Mouse (Mus musculus): ENCODE data around the gene Olfr1224-ps1. TPM values are rescaled to one million over a fixed set of nuclear protein-coding genes. Genes with fewer than 3 reads are reported as not detected.

The Olfr1224-ps1 gene
- not detected for polyA plus RNA-seq (2014; fragmentation: Illumina TruSeq; extraction: RNeasy Lipid Tissue Mini Kit (QIAGEN cat#74804); ENCODE audit: low read depth, low replicate concordance)

GRCm38 (mm10) chr2:89163991-89164390 lies at the start of gene Olfr1224-ps1:
TSS of gene Olfr1224-ps1 (minus strand) at chr2:89164091.

DNA sequence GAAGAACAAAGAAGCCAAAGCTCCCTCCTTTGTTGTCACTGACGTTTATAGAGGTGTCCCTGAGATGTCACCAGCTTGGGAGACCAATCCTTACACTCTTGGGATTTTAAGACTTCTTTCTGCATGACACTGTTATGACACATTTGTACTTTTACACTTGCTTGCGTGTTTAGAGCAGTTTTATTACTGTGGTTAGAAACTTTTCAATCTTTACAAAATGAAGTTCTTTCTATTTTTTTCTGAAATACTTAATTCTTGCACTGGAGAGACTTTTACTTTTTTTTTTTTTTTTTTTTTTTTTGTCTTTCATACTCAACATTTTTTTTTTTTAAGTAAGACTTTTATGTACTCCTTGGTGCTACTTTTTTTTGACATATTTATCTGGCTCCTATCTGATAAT lies 36.1 kb upstream of the Olfr1224-ps1 start, which contains the start of gene Olfr1226:
Gene Olfr1226 (minus strand): TSS at position 101 of the 400 bp plus-strand sequence.

DNA sequence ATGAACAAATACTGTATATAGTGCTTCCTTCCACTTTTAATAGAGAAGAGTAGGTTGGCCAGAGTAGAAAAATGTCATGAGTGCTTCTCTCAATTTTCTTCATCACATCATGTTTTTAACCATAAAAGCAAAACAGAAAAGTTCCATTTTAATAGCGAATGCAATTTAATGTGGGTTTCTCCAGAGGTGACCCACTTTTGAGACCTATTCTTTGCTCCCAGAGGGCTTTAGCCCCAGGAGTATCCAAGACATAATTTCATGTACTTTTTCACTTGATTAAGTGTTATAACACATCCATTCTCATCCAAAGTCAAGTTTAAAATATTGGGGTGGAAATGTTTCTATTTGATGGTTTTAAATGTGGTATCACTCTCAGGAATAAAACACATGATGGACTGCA lies 10.7 kb upstream of the Olfr1224-ps1 start, which contains the start of gene Olfr1225:
Gene Olfr1225 (minus strand): TSS at position 101 of the 400 bp plus-strand sequence.

DNA sequence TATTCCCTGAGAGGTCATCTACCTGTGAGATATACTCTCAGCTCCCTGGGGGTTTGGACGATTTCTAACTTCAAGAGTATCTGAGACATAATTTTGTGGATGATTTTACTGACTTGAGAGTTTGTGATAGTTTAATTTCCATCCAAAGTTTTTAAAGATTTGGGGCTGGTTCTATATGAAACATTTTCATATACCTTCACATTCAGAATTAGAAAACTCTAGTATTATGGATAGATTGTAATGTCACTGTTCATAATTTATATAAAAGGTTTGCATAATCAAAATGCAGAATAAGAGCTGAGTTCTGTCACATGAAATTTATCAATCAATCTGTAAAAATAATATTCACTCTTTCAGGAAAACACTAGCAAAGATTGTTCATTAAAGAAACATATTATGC lies 12.4 kb downstream of the Olfr1224-ps1 start, which contains the start of gene Olfr1223:
Gene Olfr1223 (minus strand): TSS at position 101 of the 400 bp plus-strand sequence.

GRCm38 (mm10) chr2:89132954-89133353 lies 30.9 kb downstream of the Olfr1224-ps1 start, which contains the start of gene Olfr1222:
TSS of gene Olfr1222 (minus strand) at chr2:89133054.

GRCm38 (mm10) chr2:89117183-89117582 lies 46.7 kb downstream of the Olfr1224-ps1 start, which contains the start of gene Olfr1221:
TSS of gene Olfr1221 (minus strand) at chr2:89117283.

DNA sequence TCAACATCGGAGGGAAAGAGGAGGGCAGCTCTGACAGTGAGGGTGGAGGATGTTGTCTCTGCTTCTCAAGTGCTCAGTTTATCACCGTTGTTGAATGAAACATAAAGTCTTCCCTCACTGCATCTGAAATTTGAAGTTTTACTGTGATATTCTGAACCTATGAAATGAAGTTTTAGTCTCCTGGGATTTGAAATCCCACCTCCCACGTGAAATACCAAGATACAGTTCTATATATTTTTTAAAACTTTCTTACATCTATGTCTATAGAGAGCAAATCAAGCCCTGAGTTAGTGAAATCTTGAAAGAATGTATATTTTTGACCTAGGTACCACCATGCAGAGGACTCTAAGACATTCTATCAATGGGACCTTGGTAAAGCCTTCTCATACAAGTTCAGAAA lies 57.2 kb downstream of the Olfr1224-ps1 start, which contains the start of gene Olfr1220:
Gene Olfr1220 (minus strand): TSS at position 101 of the 400 bp plus-strand sequence.

Other genes with a start within 250 kb of the Olfr1224-ps1 start
- not detected for gene Olfr1209, start 248.9 kb downstream of the Olfr1224-ps1 start, polyA plus RNA-seq (2014; fragmentation: Illumina TruSeq; extraction: RNeasy Lipid Tissue Mini Kit (QIAGEN cat#74804); ENCODE audit: low read depth, low replicate concordance)
- not detected for gene Olfr1211, start 226.0 kb downstream of the Olfr1224-ps1 start, polyA plus RNA-seq (2014; fragmentation: Illumina TruSeq; extraction: RNeasy Lipid Tissue Mini Kit (QIAGEN cat#74804); ENCODE audit: low read depth, low replicate concordance)
- gene Olfr1212, start 210.1 kb downstream of the Olfr1224-ps1 start, polyA plus RNA-seq (2014; fragmentation: Illumina TruSeq; extraction: RNeasy Lipid Tissue Mini Kit (QIAGEN cat#74804); ENCODE audit: low read depth, low replicate concordance), result not detected
- not detected for gene Gm13762, start 183.8 kb downstream of the Olfr1224-ps1 start, polyA plus RNA-seq (2014; fragmentation: Illumina TruSeq; extraction: RNeasy Lipid Tissue Mini Kit (QIAGEN cat#74804); ENCODE audit: low read depth, low replicate concordance)
- not detected for gene Olfr1214, start 171.4 kb downstream of the Olfr1224-ps1 start, polyA plus RNA-seq (2014; fragmentation: Illumina TruSeq; extraction: RNeasy Lipid Tissue Mini Kit (QIAGEN cat#74804); ENCODE audit: low read depth, low replicate concordance)
- not detected for gene Olfr1215, start 157.1 kb downstream of the Olfr1224-ps1 start, polyA plus RNA-seq (2014; fragmentation: Illumina TruSeq; extraction: RNeasy Lipid Tissue Mini Kit (QIAGEN cat#74804); ENCODE audit: low read depth, low replicate concordance)
- not detected for gene Olfr1216, start 145.8 kb downstream of the Olfr1224-ps1 start, polyA plus RNA-seq (2014; fragmentation: Illumina TruSeq; extraction: RNeasy Lipid Tissue Mini Kit (QIAGEN cat#74804); ENCODE audit: low read depth, low replicate concordance)
- gene Olfr1217, start 132.0 kb downstream of the Olfr1224-ps1 start, polyA plus RNA-seq (2014; fragmentation: Illumina TruSeq; extraction: RNeasy Lipid Tissue Mini Kit (QIAGEN cat#74804); ENCODE audit: low read depth, low replicate concordance), result not detected
- not detected for gene Olfr1218, start 102.9 kb downstream of the Olfr1224-ps1 start, polyA plus RNA-seq (2014; fragmentation: Illumina TruSeq; extraction: RNeasy Lipid Tissue Mini Kit (QIAGEN cat#74804); ENCODE audit: low read depth, low replicate concordance)
- not detected for gene Olfr1219, start 80.6 kb downstream of the Olfr1224-ps1 start, polyA plus RNA-seq (2014; fragmentation: Illumina TruSeq; extraction: RNeasy Lipid Tissue Mini Kit (QIAGEN cat#74804); ENCODE audit: low read depth, low replicate concordance)
- gene Olfr1220, start 57.3 kb downstream of the Olfr1224-ps1 start, polyA plus RNA-seq (2014; fragmentation: Illumina TruSeq; extraction: RNeasy Lipid Tissue Mini Kit (QIAGEN cat#74804); ENCODE audit: low read depth, low replicate concordance), result not detected
- gene Olfr1221, start 46.8 kb downstream of the Olfr1224-ps1 start, polyA plus RNA-seq (2014; fragmentation: Illumina TruSeq; extraction: RNeasy Lipid Tissue Mini Kit (QIAGEN cat#74804); ENCODE audit: low read depth, low replicate concordance), result not detected
- gene Olfr1222, start 31.0 kb downstream of the Olfr1224-ps1 start, polyA plus RNA-seq (2014; fragmentation: Illumina TruSeq; extraction: RNeasy Lipid Tissue Mini Kit (QIAGEN cat#74804); ENCODE audit: low read depth, low replicate concordance), result not detected
- gene Olfr1223, start 12.5 kb downstream of the Olfr1224-ps1 start, polyA plus RNA-seq (2014; fragmentation: Illumina TruSeq; extraction: RNeasy Lipid Tissue Mini Kit (QIAGEN cat#74804); ENCODE audit: low read depth, low replicate concordance), result not detected
- not detected for gene Olfr1225, start 10.6 kb upstream of the Olfr1224-ps1 start, polyA plus RNA-seq (2014; fragmentation: Illumina TruSeq; extraction: RNeasy Lipid Tissue Mini Kit (QIAGEN cat#74804); ENCODE audit: low read depth, low replicate concordance)
- gene Olfr1226, start 36.0 kb upstream of the Olfr1224-ps1 start, polyA plus RNA-seq (2014; fragmentation: Illumina TruSeq; extraction: RNeasy Lipid Tissue Mini Kit (QIAGEN cat#74804); ENCODE audit: low read depth, low replicate concordance), result not detected
- not detected for gene Olfr1228, start 90.0 kb upstream of the Olfr1224-ps1 start, polyA plus RNA-seq (2014; fragmentation: Illumina TruSeq; extraction: RNeasy Lipid Tissue Mini Kit (QIAGEN cat#74804); ENCODE audit: low read depth, low replicate concordance)
- gene Olfr1229, start 123.9 kb upstream of the Olfr1224-ps1 start, polyA plus RNA-seq (2014; fragmentation: Illumina TruSeq; extraction: RNeasy Lipid Tissue Mini Kit (QIAGEN cat#74804); ENCODE audit: low read depth, low replicate concordance), result not detected
- not detected for gene Olfr1230, start 133.2 kb upstream of the Olfr1224-ps1 start, polyA plus RNA-seq (2014; fragmentation: Illumina TruSeq; extraction: RNeasy Lipid Tissue Mini Kit (QIAGEN cat#74804); ENCODE audit: low read depth, low replicate concordance)
- gene Olfr1231, start 143.0 kb upstream of the Olfr1224-ps1 start, polyA plus RNA-seq (2014; fragmentation: Illumina TruSeq; extraction: RNeasy Lipid Tissue Mini Kit (QIAGEN cat#74804); ENCODE audit: low read depth, low replicate concordance), result not detected
- not detected for gene Olfr1232, start 165.6 kb upstream of the Olfr1224-ps1 start, polyA plus RNA-seq (2014; fragmentation: Illumina TruSeq; extraction: RNeasy Lipid Tissue Mini Kit (QIAGEN cat#74804); ENCODE audit: low read depth, low replicate concordance)
- gene Olfr1233, start 178.3 kb upstream of the Olfr1224-ps1 start, polyA plus RNA-seq (2014; fragmentation: Illumina TruSeq; extraction: RNeasy Lipid Tissue Mini Kit (QIAGEN cat#74804); ENCODE audit: low read depth, low replicate concordance), result not detected
- gene Olfr1234, start 200.8 kb upstream of the Olfr1224-ps1 start, polyA plus RNA-seq (2014; fragmentation: Illumina TruSeq; extraction: RNeasy Lipid Tissue Mini Kit (QIAGEN cat#74804); ENCODE audit: low read depth, low replicate concordance), result not detected
- not detected for gene Olfr1238, start 245.6 kb upstream of the Olfr1224-ps1 start, polyA plus RNA-seq (2014; fragmentation: Illumina TruSeq; extraction: RNeasy Lipid Tissue Mini Kit (QIAGEN cat#74804); ENCODE audit: low read depth, low replicate concordance)

Measured in adipose tissue, adult 10 weeks (tissue).